In genomic region chr2:143837291-143837701, GRCm38 (mm10) we compare ENCODE assay signal across 8 mouse cellular contexts. TPM values are rescaled to one million over a fixed set of nuclear protein-coding genes. Genes with fewer than 3 reads are reported as not detected.
DNase-seq lines count a peak whose midpoint lies in the region; TF ChIP-seq lines count a peak whose summit lies in the region.

No protein-coding gene starts in this region.

- peak; percentile 69 for DNase-seq in T-cell, adult 2 months (ENCODE audit: low spot score)
- DNase-seq in cerebellum, postnatal 36 days = peak; percentile 64 to 80
- DNase-seq in gastrocnemius, adult 2 months = peak; percentile 70
- peak; percentile 86 for DNase-seq in hindlimb bud, embryonic 11.5 days (ENCODE audit: extremely low spot score, low read depth, low spot score)
- DNase-seq in left cerebral cortex, adult 2 months (ENCODE audit: extremely low spot score in 1 of 2, low spot score in 2 of 2) = peak; percentile 57 to 74
- DNase-seq in right cerebral cortex, adult 2 months (ENCODE audit: low spot score in 2 of 2) = peak; percentile 80 to 84
- peak; percentile 73 to 75 for DNase-seq in urinary bladder, postnatal 36 days (ENCODE audit: low spot score in 2 of 2)

- peaks cover 28% of the 10 kb centered on the region for H3K4me1 ChIP-seq in megakaryocyte, embryonic 14.5 days

- peak overlapping the region; percentile 56 for H3K4me3 ChIP-seq in gastrocnemius, adult 2 months
- peak overlapping the region; percentile 29 for H3K4me3 ChIP-seq in left cerebral cortex, adult 2 months
- H3K4me3 ChIP-seq in megakaryocyte, embryonic 14.5 days (replicated peaks) = peak overlapping the region; percentile 28

- peak; percentile 80 for TF ChIP-seq CTCF in gastrocnemius, adult 2 months (IDR thresholded peaks at IDR 0.05)
- peak; percentile 72 for TF ChIP-seq CTCF in left cerebral cortex, adult 2 months (IDR thresholded peaks at IDR 0.05)

- intact Hi-C loops in gastrocnemius, adult 2 months (cut with DNase I) = loop anchor here (2.0 to 5.0 kb wide), 3 partner anchors 380 to 615 kb away; no protein-coding TSS in a partner anchor
- intact Hi-C loops in left cerebral cortex, adult 2 months (cut with DNase I) = loop anchor here (2.0 kb wide), 2 partner anchors 380 to 616 kb away; no protein-coding TSS in a partner anchor

- H3K36me3 ChIP-seq in megakaryocyte, embryonic 14.5 days (replicated peaks; ENCODE audit: low read length) = no peaks in the 10 kb centered on the region

- H3K27ac ChIP-seq in gastrocnemius, adult 2 months = 0 out of 2 replicates have a peak overlapping the region, but pooled peaks have one; percentile 12
- no peak overlapping the region for H3K27ac ChIP-seq in left cerebral cortex, adult 2 months

- peaks cover 12% of the 10 kb centered on the region for H3K27me3 ChIP-seq in megakaryocyte, embryonic 14.5 days (replicated peaks)

- no peaks in the 10 kb centered on the region for H3K9me3 ChIP-seq in megakaryocyte, embryonic 14.5 days

RNA-seq across cellular contexts. Expression of gene Bfsp1, which starts 25.7 kb away (rescaled TPM):
- under 1 TPM; 0.20 to 0.31 TPM for total RNA-seq in gastrocnemius, adult 2 months (2021)
- total RNA-seq in left cerebral cortex, adult 2 months (2021) = 1 to 10 TPM in 1 of 2 experiments, under 1 TPM in 1; 0.88 to 1.1 TPM
- 0.31 TPM in 1 of 2 replicates, not detected in the other for polyA plus RNA-seq in megakaryocyte, embryonic 14.5 days (2012; ENCODE audit: insufficient read depth, low replicate concordance)
